Mouse (Mus musculus) liver, embryonic 14.5 days (tissue): ENCODE results near the gene Sars2. TPM values are rescaled to one million over a fixed set of nuclear protein-coding genes. Genes with fewer than 3 reads are reported as not detected.
A peak's percentile ranks its signal among the peaks of the same experiment; 100 is the strongest.

Source experiments
- ATAC-seq: fragments of 200-750 bp; cut with Nextera tagmentation; 2 replicates; pipeline ENCODE4 v1.8.0; 2017; ENCODE audit warnings: moderate number of reproducible peaks, mild to moderate bottlenecking, moderate library complexity; ENCODE audit not compliant: insufficient read depth
- DNase-seq, 3 experiments: peaks; one replicate each; pipeline ENCODE4 v3.0.0-alpha.2; 2012 to 2013; ENCODE audit warnings: low read depth in 3 of 3, low spot score in 3 of 3
- H3K27ac ChIP-seq: fragments of 300-500 bp; sonication (generic); 2 replicates; pipeline ENCODE4 v1.5.1; 2014; ENCODE audit warnings: moderate library complexity, mild to moderate bottlenecking, control low read depth, inconsistent platforms
- H3K27me3 ChIP-seq: fragments of 300-500 bp; sonication (generic); 2 replicates; pipeline ENCODE4 v1.6.1; 2014; ENCODE audit warnings: mild to moderate bottlenecking, low read length, moderate library complexity; ENCODE audit not compliant: control insufficient read depth, insufficient read depth
- H3K36me3 ChIP-seq: fragments of 300-500 bp; sonication (generic); replicated peaks from 2 replicates; pipeline ENCODE4 v1.6.1; 2014; ENCODE audit warnings: low read depth; ENCODE audit not compliant: control insufficient read depth, insufficient read depth
- H3K4me1 ChIP-seq, 2 experiments: fragments of 200-500 bp in 1 of 2; fragments of 300-500 bp in 1 of 2; sonication (generic) in 1 of 2; replicated peaks; 2 replicates each; pipeline ENCODE4 v1.6.1; 2012 to 2014; ENCODE audit warnings: antibody characterized with exemption in 1 of 2, inconsistent platforms in 1 of 2, low read length in 1 of 2; ENCODE audit not compliant: control insufficient read depth in 2 of 2, insufficient read depth in 2 of 2
- H3K4me2 ChIP-seq: fragments of 300-500 bp; sonication (generic); 2 replicates; pipeline ENCODE4 v1.6.1; 2014; ENCODE audit warnings: low read depth, mild to moderate bottlenecking, control low read depth, moderate library complexity
- H3K4me3 ChIP-seq, 2 experiments: fragments of 200-500 bp in 1 of 2; fragments of 300-500 bp in 1 of 2; sonication (generic) in 1 of 2; 2 replicates each; pipeline ENCODE4 v1.5.1; 2012 to 2014; ENCODE audit warnings: low read depth in 2 of 2, low read length in 2 of 2, mild to moderate bottlenecking in 2 of 2, control low read depth in 1 of 2, inconsistent platforms in 1 of 2, moderate library complexity in 1 of 2; ENCODE audit not compliant: insufficient read depth in 1 of 2
- H3K9ac ChIP-seq: fragments of 300-500 bp; sonication (generic); replicated peaks from 2 replicates; pipeline ENCODE4 v1.6.1; 2014; ENCODE audit warnings: mild to moderate bottlenecking, control low read depth, moderate library complexity
- H3K9me3 ChIP-seq: fragments of 300-500 bp; sonication (generic); 2 replicates; pipeline ENCODE4 v1.6.1; 2016; ENCODE audit warnings: low read length, mixed read lengths; ENCODE audit not compliant: control insufficient read depth
- CTCF ChIP-seq: IDR thresholded peaks from 2 replicates; pipeline ENCODE4 v1.5.1; 2016; ENCODE audit warnings: antibody characterized with exemption, low read depth, control low read depth
- EP300 ChIP-seq: IDR thresholded peaks from 2 replicates; pipeline ENCODE4 v1.6.1; 2016; ENCODE audit warnings: antibody characterized with exemption, low read depth
- WGBS: fragments of 180-500 bp; shearing (Covaris S2); extraction: QIAGEN DNeasy Blood & Tissue Kit; methylation state at CpG from one replicate; pipeline ENCODE4 v1.1.7; 2014; ENCODE audit not compliant: insufficient replicate concordance; 5-methylcytosine and 5-hydroxymethylcytosine counted together
- polyA plus RNA-seq, 2 experiments: library from polyadenylated mRNA; depleted of rRNA in 1 of 2; stranded (reverse) in 1 of 2; unstranded in 1 of 2; fragments of >200 nt; fragmentation: Nextera tagmentation in 1 of 2; extraction: Ambion mirVana in 1 of 2; gene quantifications; 2 replicates each; pipeline versions ENCODE4 v1.2.1 to v1.2.3; 2012 to 2014

The Sars2 gene
- polyA plus RNA-seq, 2 experiments: 9.3 to 11.4 TPM

- ATAC-seq: no peak
- no peak for TF ChIP-seq EP300
- TF ChIP-seq CTCF: no peak
- H3K9me3 ChIP-seq: no peaks in the 10 kb centered on the region
- no peaks in the 10 kb centered on the region for H3K36me3 ChIP-seq
- peaks cover 24 to 34% of the 10 kb centered on the region in 2 experiments for H3K4me1 ChIP-seq
- no peak overlapping the region for H3K27ac ChIP-seq
- peak overlapping the region; percentile 71 for H3K4me2 ChIP-seq
- H3K9ac ChIP-seq: peak overlapping the region; percentile 65
- DNase-seq: no peak
- WGBS: 3% methylated on average over 14 of the region's 14 CpGs
- peak overlapping the region; percentile 81 to 83 for H3K4me3 ChIP-seq
- H3K27me3 ChIP-seq: no peaks in the 10 kb centered on the region
These were observed 25.1 kb downstream of the Sars2 start for GRCm38 (mm10) chr7:28766910-28767309.

- H3K4me2 ChIP-seq: peak within 1 kb of the TSS; percentile 92
- H3K9me3 ChIP-seq: no peaks in the 10 kb centered on the region
- peak within 1 kb of the TSS; percentile 76 for H3K9ac ChIP-seq
- ATAC-seq (no peak), DNase-seq (no peak)
- 64% methylated on average over 7 of the region's 7 CpGs for WGBS
- TF ChIP-seq CTCF: no peak
- TF ChIP-seq EP300: no peak
- H3K4me1 ChIP-seq: peaks cover 24 to 34% of the 10 kb centered on the region in 2 experiments
- H3K27me3 ChIP-seq: no peaks in the 10 kb centered on the region
- peak within 1 kb of the TSS; percentile 83 to 87 for H3K4me3 ChIP-seq
- no peak within 1 kb of the TSS for H3K27ac ChIP-seq
- H3K36me3 ChIP-seq: no peaks in the 10 kb centered on the region
These were observed 25.7 kb downstream of the Sars2 start, which contains the start of gene Nfkbib for GRCm38 (mm10) chr7:28767462-28767965. Gene Nfkbib, minus strand, starts transcription at chr7:28767512.

- no peak overlapping the region for H3K27ac ChIP-seq
- peaks cover 24 to 34% of the 10 kb centered on the region in 2 experiments for H3K4me1 ChIP-seq
- H3K4me3 ChIP-seq: no peak overlapping the region
- 40% methylated on average over 9 of the region's 9 CpGs for WGBS
- H3K36me3 ChIP-seq: no peaks in the 10 kb centered on the region
- ATAC-seq: no peak
- TF ChIP-seq EP300 (no peak), CTCF (no peak)
- no peak for DNase-seq
- H3K9me3 ChIP-seq: no peaks in the 10 kb centered on the region
- H3K9ac ChIP-seq: no peak overlapping the region
- no peaks in the 10 kb centered on the region for H3K27me3 ChIP-seq
- H3K4me2 ChIP-seq: no peak overlapping the region; the same call in 1 of the 2 replicates
These were observed 27.7 kb downstream of the Sars2 start for GRCm38 (mm10) chr7:28769414-28769958.

- Histone ChIP-seq H3K36me3 (no peaks in the 10 kb centered on the region), H3K4me2 (peak overlapping the region; percentile 7), H3K27ac (no peak overlapping the region), H3K9me3 (no peaks in the 10 kb centered on the region), H3K9ac (no peak overlapping the region), H3K4me3 (no peak overlapping the region), H3K27me3 (no peaks in the 10 kb centered on the region), H3K4me1 (peaks cover 21 to 27% of the 10 kb centered on the region in 2 experiments)
- ATAC-seq (0 out of 2 replicates have a peak, but pooled peaks have one; percentile 11), DNase-seq (peak; percentile 32 to 47 (median 41))
- peak; percentile 60 for TF ChIP-seq EP300
- TF ChIP-seq CTCF: no peak
- 23% methylated on average over 3 of the region's 3 CpGs for WGBS
These were observed 28.5 kb downstream of the Sars2 start for GRCm38 (mm10) chr7:28770309-28770708.

GRCm38 (mm10) chr7:28771867-28772266 lies 30.1 kb downstream of the Sars2 start:
- Histone ChIP-seq H3K9me3 (no peaks in the 10 kb centered on the region), H3K9ac (no peak overlapping the region), H3K4me3 (no peak overlapping the region), H3K36me3 (no peaks in the 10 kb centered on the region), H3K27ac (no peak overlapping the region), H3K4me1 (peaks cover 16 to 20% of the 10 kb centered on the region in 2 experiments), H3K4me2 (no peak overlapping the region), H3K27me3 (no peaks in the 10 kb centered on the region)
- DNase-seq (no peak), ATAC-seq (no peak)
- 84% methylated on average over 11 of the region's 11 CpGs for WGBS
- TF ChIP-seq EP300 (no peak), CTCF (no peak)
